Mouse (Mus musculus): ENCODE measurements around the gene Defb36.

Defb36 gene

GRCm38 (mm10) chr2:152622953-152623352, 18.8 kb downstream of the Defb36 start, which contains the start of gene Defb25:
Gene Defb25, minus strand, starts transcription at chr2:152623053.
- no peak for DNase-seq

- no peak for DNase-seq
Observed at GRCm38 (mm10) chr2:152624566-152624965, 20.4 kb downstream of the Defb36 start.

GRCm38 (mm10) chr2:152625256-152625655, 21.1 kb downstream of the Defb36 start:
- DNase-seq: no peak

GRCm38 (mm10) chr2:152626774-152627591, 22.9 kb downstream of the Defb36 start, which contains the start of gene Rem1:
Gene Rem1, plus strand, starts transcription at chr2:152626951.
- no peak for DNase-seq

- no peak for DNase-seq
Observed at GRCm38 (mm10) chr2:152628066-152628465, 23.9 kb downstream of the Defb36 start.

- no peak for DNase-seq
Observed at GRCm38 (mm10) chr2:152629239-152629638, 25.1 kb downstream of the Defb36 start.

GRCm38 (mm10) chr2:152629904-152630303, 25.8 kb downstream of the Defb36 start:
- DNase-seq: no peak

GRCm38 (mm10) chr2:152633334-152633733, 29.2 kb downstream of the Defb36 start:
- DNase-seq: no peak

- no peak for DNase-seq
Observed at GRCm38 (mm10) chr2:152634311-152634710, 30.2 kb downstream of the Defb36 start.

- no peak for DNase-seq
Observed at GRCm38 (mm10) chr2:152636246-152637005, 32.3 kb downstream of the Defb36 start.

- no peak for DNase-seq
Observed at GRCm38 (mm10) chr2:152637006-152637322, 32.8 kb downstream of the Defb36 start.

GRCm38 (mm10) chr2:152637381-152637780, 33.3 kb downstream of the Defb36 start:
- no peak for DNase-seq

- DNase-seq: no peak
Observed at GRCm38 (mm10) chr2:152638865-152639264, 34.7 kb downstream of the Defb36 start.

GRCm38 (mm10) chr2:152639406-152640113, 35.4 kb downstream of the Defb36 start:
- DNase-seq: no peak

GRCm38 (mm10) chr2:152652901-152653620, 48.9 kb downstream of the Defb36 start:
- DNase-seq: no peak

- DNase-seq: no peak
Observed at GRCm38 (mm10) chr2:152653874-152654715, 50.0 kb downstream of the Defb36 start.

- no peak for DNase-seq
Observed at GRCm38 (mm10) chr2:152657398-152657797, 53.3 kb downstream of the Defb36 start.

GRCm38 (mm10) chr2:152661163-152661562, 57.0 kb downstream of the Defb36 start:
- no peak for DNase-seq
